Mouse (Mus musculus) myocyte (in vitro differentiated cells): ENCODE data around the gene Galc. TPM values are rescaled to one million over a fixed set of nuclear protein-coding genes. Genes with fewer than 3 reads are reported as not detected.

Experiments
- H3K27me3 ChIP-seq: one replicate; pipeline ENCODE4 v1.6.1; 2011; ENCODE audit not compliant: control insufficient read depth, insufficient read depth, insufficient read length
- H3K36me3 ChIP-seq: one replicate; pipeline ENCODE4 v1.6.1; 2011; ENCODE audit not compliant: control insufficient read depth, insufficient read depth
- H3K4me2 ChIP-seq: one replicate; pipeline ENCODE4 v1.6.1; 2011; ENCODE audit warnings: low read depth, control low read depth
- H3K4me3 ChIP-seq: one replicate; pipeline ENCODE4 v1.5.1; 2011; ENCODE audit warnings: mild to moderate bottlenecking, control low read depth, moderate library complexity
- H3K79me2 ChIP-seq: one replicate; pipeline ENCODE4 v1.6.1; 2011; ENCODE audit not compliant: control insufficient read depth, insufficient read depth
- H3ac ChIP-seq: one replicate; pipeline ENCODE4 v1.6.1; 2011; ENCODE audit not compliant: control insufficient read depth, insufficient read length
- CEBPB ChIP-seq: IDR thresholded peaks from 2 replicates; pipeline ENCODE4 v1.6.1; 2011; ENCODE audit warnings: mild to moderate bottlenecking, moderate library complexity; ENCODE audit not compliant: poor library complexity, insufficient read depth, severe bottlenecking
- E2F4 ChIP-seq: IDR thresholded peaks from one replicate; pipeline ENCODE4 v1.6.1; 2011; ENCODE audit warnings: mild to moderate bottlenecking, control low read depth, moderate library complexity; ENCODE audit not compliant: insufficient read depth
- MYOD1 ChIP-seq, 3 experiments: IDR thresholded peaks; one replicate each; pipeline ENCODE4 v1.6.1; 2011; ENCODE audit warnings: control low read depth in 2 of 3, low read depth in 2 of 3, mild to moderate bottlenecking in 2 of 3, moderate library complexity in 1 of 3; ENCODE audit not compliant: insufficient read length in 2 of 3, control insufficient read depth in 1 of 3
- MYOG ChIP-seq, 3 experiments: IDR thresholded peaks; one replicate each; pipeline ENCODE4 v1.6.1; 2011; ENCODE audit warnings: control low read depth in 2 of 3, low read depth in 2 of 3, mild to moderate bottlenecking in 2 of 3; ENCODE audit not compliant: insufficient read length in 2 of 3, control insufficient read depth in 1 of 3, insufficient read depth in 1 of 3
- POLR2A ChIP-seq: IDR thresholded peaks from one replicate; pipeline ENCODE4 v1.6.1; 2011; ENCODE audit warnings: low read depth, mild to moderate bottlenecking, control low read depth, moderate library complexity; ENCODE audit not compliant: insufficient read length
- POLR2AphosphoS2 ChIP-seq: IDR thresholded peaks from one replicate; pipeline ENCODE4 v1.6.1; 2011; ENCODE audit warnings: low read depth, control low read depth; ENCODE audit not compliant: insufficient read length
- REST ChIP-seq: IDR thresholded peaks from one replicate; pipeline ENCODE4 v1.6.1; 2011; ENCODE audit warnings: mild to moderate bottlenecking, control low read depth, moderate library complexity; ENCODE audit not compliant: insufficient read depth, insufficient read length
- SRF ChIP-seq: IDR thresholded peaks from one replicate; pipeline ENCODE4 v1.6.1; 2011; ENCODE audit warnings: low read depth; ENCODE audit not compliant: control insufficient read depth, insufficient read length
- polyA plus RNA-seq: library from polyadenylated mRNA; unstranded; fragments of >200 nt; fragmentation: generic; extraction: Trizol; gene quantifications from one replicate; pipeline ENCODE4 v1.2.1, GENCODE M21; 2012; ENCODE audit warnings: missing spikeins

The Galc gene
- polyA plus RNA-seq, 1 experiment = 6.6 TPM

DNA sequence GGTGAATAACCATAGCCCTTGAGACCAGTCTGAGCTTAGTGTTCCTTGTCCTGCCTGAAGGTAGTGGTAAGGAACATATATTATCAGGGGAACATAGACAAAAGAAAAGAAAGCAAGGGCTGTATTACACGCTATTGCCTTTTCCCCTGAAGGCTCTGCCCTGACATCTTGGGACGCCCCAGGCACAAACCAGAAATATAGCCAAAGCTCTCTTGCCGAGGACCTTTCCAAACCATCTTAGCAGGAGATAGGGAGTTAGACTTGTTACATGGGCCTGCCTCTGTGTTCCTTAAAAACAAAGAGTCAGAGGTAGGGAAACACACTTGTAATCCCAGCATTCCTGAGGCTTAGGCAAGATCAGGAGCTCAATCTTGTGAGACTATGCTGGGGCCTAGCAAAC, 97.4 kb downstream of the Galc start:
- no peak for TF ChIP-seq MYOG (IDR thresholded peaks at IDR 0.05; ENCODE audit: control insufficient read depth in 1 of 3, insufficient read depth in 1 of 3, insufficient read length in 2 of 3, low read depth in 2 of 3)
- no peak for TF ChIP-seq POLR2A
- no peak for TF ChIP-seq REST
- no peak for TF ChIP-seq E2F4
- TF ChIP-seq MYOD1 (IDR thresholded peaks at IDR 0.05; ENCODE audit: control insufficient read depth in 1 of 3, insufficient read length in 2 of 3, low read depth in 2 of 3) = no peak
- Histone ChIP-seq H3K4me3 (no peak overlapping the region), H3ac (no peak overlapping the region), H3K4me2 (no peak overlapping the region), H3K27me3 (no peaks in the 10 kb centered on the region), H3K79me2 (no peaks in the 10 kb centered on the region), H3K36me3 (no peaks in the 10 kb centered on the region)

DNA sequence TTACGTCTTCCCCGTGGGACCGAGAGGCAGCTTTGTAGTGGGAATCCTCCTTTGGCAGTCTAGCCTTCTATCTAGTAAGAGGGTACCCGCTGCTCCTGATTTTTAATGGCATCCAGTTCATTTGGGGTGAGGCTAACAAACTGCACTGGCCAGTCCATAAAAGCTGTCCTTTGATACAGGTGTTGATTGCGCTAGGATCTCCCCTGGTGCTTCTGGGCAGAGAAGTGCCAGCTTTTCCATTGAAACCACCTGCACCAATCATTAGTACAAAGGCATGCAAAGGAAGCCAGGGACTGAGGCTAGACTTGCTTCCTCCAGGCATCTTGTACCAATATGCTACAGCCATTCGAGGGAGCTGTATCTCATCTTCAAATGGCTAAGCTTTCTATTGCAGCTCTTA, 98.4 kb downstream of the Galc start:
- Histone ChIP-seq H3K36me3 (no peaks in the 10 kb centered on the region), H3K27me3 (no peaks in the 10 kb centered on the region), H3K4me3 (no peak overlapping the region), H3ac (no peak overlapping the region), H3K4me2 (no peak overlapping the region), H3K79me2 (no peaks in the 10 kb centered on the region)
- TF ChIP-seq POLR2A (no peak), CEBPB (no peak), MYOD1 (IDR thresholded peaks at IDR 0.05; ENCODE audit: control insufficient read depth in 1 of 3, insufficient read length in 2 of 3, low read depth in 2 of 3) (no peak), REST (no peak), MYOG (IDR thresholded peaks at IDR 0.05; ENCODE audit: control insufficient read depth in 1 of 3, insufficient read depth in 1 of 3, insufficient read length in 2 of 3, low read depth in 2 of 3) (no peak), SRF (no peak), POLR2AphosphoS2 (no peak)

Other genes starting within 250 kb of the Galc start
- gene Gpr65, start 9.2 kb upstream of the Galc start, polyA plus RNA-seq = not detected